Mouse (Mus musculus): ENCODE results near the gene Apol8. TPM values are rescaled to one million over a fixed set of nuclear protein-coding genes. Genes with fewer than 3 reads are reported as not detected.
"Not testable (repeated sequence)": the region's sequence is repeated elsewhere in the genome, so short reads cannot be mapped to it uniquely, and the experiment has no call there.

Apol8 gene
- polyA plus RNA-seq, 1 experiment from 2014 or later: not detected

GRCm38 (mm10) chr15:77705306-77705705 is 51.5 kb downstream of the Apol8 start:
- ATAC-seq (ENCODE audit: low FRiP score, low TSS enrichment); H3K4me1 ChIP-seq (ENCODE audit: control insufficient read depth, insufficient read depth, low read length); H3K4me3 ChIP-seq (ENCODE audit: low read length); H3K4me2 ChIP-seq (replicated peaks; ENCODE audit: low read depth, low read length); H3K27me3 ChIP-seq (ENCODE audit: control insufficient read depth, insufficient read depth, low read length); H3K9me3 ChIP-seq (ENCODE audit: control insufficient read depth, low read length); H3K27ac ChIP-seq (ENCODE audit: low read depth, low read length); H3K36me3 ChIP-seq (ENCODE audit: control insufficient read depth, insufficient read depth, low read length); H3K9ac ChIP-seq (ENCODE audit: low read depth, low read length): not testable (repeated sequence)
- 79% methylated on average over 3 of the region's 3 CpGs for WGBS

DNA sequence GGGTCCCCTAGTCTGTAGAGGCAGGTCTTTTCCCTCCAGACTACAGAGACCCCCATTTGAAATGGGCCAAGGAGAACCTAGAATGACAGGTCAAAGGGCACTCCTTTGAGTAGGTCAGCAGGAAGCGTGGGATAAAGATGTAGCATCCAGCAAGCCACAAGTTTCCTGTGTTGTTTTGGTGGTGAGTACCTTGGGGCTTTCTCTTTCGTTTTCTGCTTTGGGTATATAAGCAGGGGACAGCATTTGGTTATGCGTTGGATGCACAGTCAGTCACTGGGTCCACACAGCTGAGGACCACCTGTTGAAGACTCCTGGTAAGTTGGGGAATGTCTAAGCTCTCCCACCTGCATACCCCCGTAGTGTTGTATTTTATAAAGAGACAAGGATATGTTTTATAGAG is 58.1 kb downstream of the Apol8 start, which contains the start of gene Apol7e:
TSS of gene Apol7e (plus strand) at position 202 of the 400 bp plus-strand sequence.
- not testable (repeated sequence) for H3K4me1 ChIP-seq (ENCODE audit: control insufficient read depth, insufficient read depth, low read length); ATAC-seq (ENCODE audit: low FRiP score, low TSS enrichment); H3K4me3 ChIP-seq (ENCODE audit: low read length); H3K9me3 ChIP-seq (ENCODE audit: control insufficient read depth, low read length); H3K27me3 ChIP-seq (ENCODE audit: control insufficient read depth, insufficient read depth, low read length); H3K27ac ChIP-seq (ENCODE audit: low read depth, low read length); H3K9ac ChIP-seq (ENCODE audit: low read depth, low read length); H3K4me2 ChIP-seq (replicated peaks; ENCODE audit: low read depth, low read length); H3K36me3 ChIP-seq (ENCODE audit: control insufficient read depth, insufficient read depth, low read length)
- 80% methylated on average over 4 of the region's 4 CpGs for WGBS

Other genes starting within 250 kb of the Apol8 start
- not detected in 2 replicates for gene Apol11a, start 248.7 kb downstream of the Apol8 start, polyA plus RNA-seq (2014; fragmentation: Nextera tagmentation; extraction: Ambion mirVana)
- not detected in 2 replicates for gene Apol7c, start 223.7 kb downstream of the Apol8 start, polyA plus RNA-seq (2014; fragmentation: Nextera tagmentation; extraction: Ambion mirVana)
- not detected in 2 replicates for gene 1700025B11Rik, start 195.1 kb downstream of the Apol8 start, polyA plus RNA-seq (2014; fragmentation: Nextera tagmentation; extraction: Ambion mirVana)
- 0.09 and 0.18 TPM in 2 replicates for gene Apol10b, start 160.9 kb downstream of the Apol8 start, polyA plus RNA-seq (2014; fragmentation: Nextera tagmentation; extraction: Ambion mirVana)
- not detected in 2 replicates for gene Gm36245, start 157.7 kb downstream of the Apol8 start, polyA plus RNA-seq (2014; fragmentation: Nextera tagmentation; extraction: Ambion mirVana)
- not detected in 2 replicates for gene Apol11b, start 113.7 kb downstream of the Apol8 start, polyA plus RNA-seq (2014; fragmentation: Nextera tagmentation; extraction: Ambion mirVana)
- gene Apol7e, start 58.1 kb downstream of the Apol8 start, polyA plus RNA-seq (2014; fragmentation: Nextera tagmentation; extraction: Ambion mirVana): not detected in 2 replicates
- 0.34 TPM in 1 of 2 replicates, not detected in the other for gene Apol9b, start 28.0 kb downstream of the Apol8 start, polyA plus RNA-seq (2014; fragmentation: Nextera tagmentation; extraction: Ambion mirVana)
- gene Myh9, start 85.2 kb upstream of the Apol8 start, polyA plus RNA-seq (2014; fragmentation: Nextera tagmentation; extraction: Ambion mirVana): 43.8 and 72.3 TPM in 2 replicates
- 269 and 294 TPM in 2 replicates for gene Txn2, start 172.0 kb upstream of the Apol8 start, polyA plus RNA-seq (2014; fragmentation: Nextera tagmentation; extraction: Ambion mirVana)
- gene Foxred2, start 199.7 kb upstream of the Apol8 start, polyA plus RNA-seq (2014; fragmentation: Nextera tagmentation; extraction: Ambion mirVana): 4.2 and 6.2 TPM in 2 replicates
- 188 and 247 TPM in 2 replicates for gene Eif3d, start 213.8 kb upstream of the Apol8 start, polyA plus RNA-seq (2014; fragmentation: Nextera tagmentation; extraction: Ambion mirVana)

Data from kidney, embryonic 14.5 days (tissue).